Mouse (Mus musculus): Measurements from ENCODE around the gene Frk.

DNA sequence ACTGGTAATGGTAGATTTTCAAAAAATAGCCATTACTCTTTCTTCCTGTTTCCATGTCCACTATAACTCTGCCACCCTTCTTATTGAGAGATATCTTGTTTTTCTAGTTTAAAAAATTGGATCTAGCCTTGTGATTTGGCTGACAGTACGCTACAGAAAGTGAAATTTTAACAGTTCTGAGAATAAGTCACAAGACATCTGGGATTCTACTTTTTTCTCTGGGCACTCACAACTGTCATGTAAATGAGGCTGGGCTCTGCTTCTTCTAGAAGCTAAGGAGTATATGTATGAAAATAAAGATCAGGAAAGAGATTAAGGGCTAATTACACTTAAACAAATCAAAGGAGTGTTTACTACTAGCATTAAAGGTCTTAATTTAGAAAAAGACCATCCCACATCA is 33.7 kb upstream of the Frk start:
- TF ChIP-seq CTCF (IDR thresholded peaks at IDR 0.05; ENCODE audit: low read depth, low read length) = no peak
- no peak for TF ChIP-seq POLR2A (IDR thresholded peaks at IDR 0.05; ENCODE audit: borderline replicate concordance, low read depth, low read length)

All from bone marrow macrophage, adult 2 months (primary cell).